ENCODE assay signal across 23 mouse cellular contexts in genomic region chr5:102013781-102014180, GRCm38 (mm10). TPM values are rescaled to one million over a fixed set of nuclear protein-coding genes. Genes with fewer than 3 reads are reported as not detected.
DNase-seq lines count a peak whose midpoint lies in the region; ATAC-seq lines count a peak whose summit lies in the region.
"Had no signal": no experiment of that assay in that cellular context is flagged by ENCODE, and none has a peak within 500 bp of the region (broad histone marks: within the 10 kb centered on the region; RNA-seq: fewer than 3 reads in every experiment).

No protein-coding gene starts in this region.

- H3K4me3 ChIP-seq in heart, embryonic 12.5 days: no peak overlapping the region
- no peak overlapping the region for H3K4me3 ChIP-seq in kidney, embryonic 15.5 days (replicated peaks)
- no peak overlapping the region for H3K4me3 ChIP-seq in midbrain, embryonic 15.5 days
- no peak overlapping the region for H3K4me3 ChIP-seq in midbrain, embryonic 11.5 days (ENCODE audit: low read depth, low read length)
- H3K4me3 ChIP-seq in neural tube, embryonic 14.5 days (ENCODE audit: low read depth, low read length): no peak overlapping the region
- H3K4me3 ChIP-seq: embryonic facial prominence, embryonic 13.5 days; erythroblast, embryonic 14.5 days; heart, embryonic 10.5 days; limb, embryonic 15.5 days had no signal

- peaks cover 2% of the 10 kb centered on the region; the same call in 1 of the 2 replicates for H3K4me1 ChIP-seq in heart, embryonic 12.5 days (replicated peaks)
- 0 out of 2 replicates have a peak, but pooled peaks cover 3% of the 10 kb centered on the region for H3K4me1 ChIP-seq in kidney, embryonic 15.5 days
- 0 out of 2 replicates have a peak, but pooled peaks cover 6% of the 10 kb centered on the region for H3K4me1 ChIP-seq in midbrain, embryonic 15.5 days
- H3K4me1 ChIP-seq in midbrain, embryonic 11.5 days (ENCODE audit: control insufficient read depth, insufficient read depth, low read length): no peaks in the 10 kb centered on the region
- no peaks in the 10 kb centered on the region for H3K4me1 ChIP-seq in neural tube, embryonic 14.5 days (ENCODE audit: control insufficient read depth, insufficient read depth, low read length)
- H3K4me1 ChIP-seq: embryonic facial prominence, embryonic 13.5 days; heart, embryonic 10.5 days; limb, embryonic 15.5 days had no signal

- H3K9ac ChIP-seq in heart, embryonic 12.5 days: no peak overlapping the region
- no peak overlapping the region for H3K9ac ChIP-seq in kidney, embryonic 15.5 days
- no peak overlapping the region for H3K9ac ChIP-seq in midbrain, embryonic 15.5 days
- no peak overlapping the region for H3K9ac ChIP-seq in midbrain, embryonic 11.5 days (ENCODE audit: low read length)
- H3K9ac ChIP-seq in neural tube, embryonic 14.5 days (replicated peaks; ENCODE audit: low read depth, low read length): no peak overlapping the region
- H3K9ac ChIP-seq: embryonic facial prominence, embryonic 13.5 days; limb, embryonic 15.5 days; liver, embryonic 14.5 days; lung, embryonic 14.5 days had no signal

- 87% methylated on average over 7 of the region's 7 CpGs for WGBS in heart, embryonic 12.5 days
- WGBS in kidney, embryonic 15.5 days: 92% methylated on average over 7 of the region's 7 CpGs
- WGBS in midbrain, embryonic 15.5 days: 79% methylated on average over 7 of the region's 7 CpGs
- 86% methylated on average over 7 of the region's 7 CpGs for WGBS in midbrain, embryonic 11.5 days
- 88% methylated on average over 7 of the region's 7 CpGs for WGBS in neural tube, embryonic 14.5 days

- H3K27ac ChIP-seq in heart, embryonic 12.5 days (ENCODE audit: poor library complexity, severe bottlenecking): no peak overlapping the region
- no peak overlapping the region for H3K27ac ChIP-seq in kidney, embryonic 15.5 days
- no peak overlapping the region for H3K27ac ChIP-seq in midbrain, embryonic 15.5 days
- no peak overlapping the region for H3K27ac ChIP-seq in midbrain, embryonic 11.5 days (ENCODE audit: low read depth, low read length)
- peak overlapping the region; percentile 53; the same call in 1 of the 2 replicates for H3K27ac ChIP-seq in neural tube, embryonic 14.5 days (ENCODE audit: low read depth, low read length)
- H3K27ac ChIP-seq: embryonic facial prominence, embryonic 13.5 days; heart, embryonic 10.5 days; limb, embryonic 15.5 days; liver, embryonic 14.5 days had no signal

- no peaks in the 10 kb centered on the region; the same call in 1 of the 2 replicates for H3K9me3 ChIP-seq in heart, embryonic 12.5 days (replicated peaks)
- H3K9me3 ChIP-seq in kidney, embryonic 15.5 days (replicated peaks): 0 out of 2 replicates have a peak, but pooled peaks cover 4% of the 10 kb centered on the region
- no peaks in the 10 kb centered on the region for H3K9me3 ChIP-seq in midbrain, embryonic 15.5 days
- no peaks in the 10 kb centered on the region for H3K9me3 ChIP-seq in midbrain, embryonic 11.5 days (ENCODE audit: control insufficient read depth, low read length)
- H3K9me3 ChIP-seq in neural tube, embryonic 14.5 days (ENCODE audit: control insufficient read depth, low read length): no peaks in the 10 kb centered on the region
- H3K9me3 ChIP-seq: embryonic facial prominence, embryonic 13.5 days; heart, embryonic 10.5 days; limb, embryonic 15.5 days had no signal

- peak; percentile 76 for DNase-seq in heart, adult 11 months
- peak; percentile 45 for DNase-seq in kidney, adult 11 months
- no peak for DNase-seq in midbrain, embryonic 11.5 days (ENCODE audit: low spot score, missing footprints)
- no peak for DNase-seq in cerebellum, postnatal 36 days
- DNase-seq: adrenal gland, postnatal 10 days; B cell, adult 2 months; embryo, embryonic 11 days; kidney, adult 18-20 months; left cerebral cortex, postnatal 4 days; retina, postnatal 1 day; right cerebral cortex, postnatal 25 days; spleen, adult 18-20 months had no signal

- no peaks in the 10 kb centered on the region for H3K27me3 ChIP-seq in heart, embryonic 12.5 days (replicated peaks)
- H3K27me3 ChIP-seq in kidney, embryonic 15.5 days: no peaks in the 10 kb centered on the region
- H3K27me3 ChIP-seq in midbrain, embryonic 15.5 days (replicated peaks): no peaks in the 10 kb centered on the region
- H3K27me3 ChIP-seq in midbrain, embryonic 11.5 days (ENCODE audit: control insufficient read depth, insufficient read depth, low read length): no peaks in the 10 kb centered on the region
- H3K27me3 ChIP-seq in neural tube, embryonic 14.5 days (ENCODE audit: control insufficient read depth, insufficient read depth, low read length): no peaks in the 10 kb centered on the region
- H3K27me3 ChIP-seq: CH12.LX; embryonic facial prominence, embryonic 13.5 days; limb, embryonic 15.5 days had no signal

- H3K4me2 ChIP-seq in heart, embryonic 12.5 days: no peak overlapping the region
- no peak overlapping the region for H3K4me2 ChIP-seq in kidney, embryonic 15.5 days
- H3K4me2 ChIP-seq in midbrain, embryonic 15.5 days: no peak overlapping the region
- H3K4me2 ChIP-seq in midbrain, embryonic 11.5 days: no peak overlapping the region
- H3K4me2 ChIP-seq in neural tube, embryonic 14.5 days (ENCODE audit: low read depth, low read length): no peak overlapping the region
- H3K4me2 ChIP-seq: embryonic facial prominence, embryonic 13.5 days; limb, embryonic 15.5 days; lung, embryonic 14.5 days had no signal

- ATAC-seq in heart, embryonic 12.5 days (ENCODE audit: insufficient number of reproducible peaks, low FRiP score): no peak
- ATAC-seq in kidney, embryonic 15.5 days (replicated peaks; ENCODE audit: low FRiP score): no peak
- ATAC-seq in midbrain, embryonic 15.5 days (replicated peaks): peak; percentile 46
- ATAC-seq in midbrain, embryonic 11.5 days (ENCODE audit: low FRiP score): no peak
- ATAC-seq in neural tube, embryonic 14.5 days (ENCODE audit: low read depth): peak; percentile 19; the same call in 1 of the 2 replicates

- peaks cover 35% of the 10 kb centered on the region for H3K36me3 ChIP-seq in heart, embryonic 12.5 days
- peaks cover 39% of the 10 kb centered on the region for H3K36me3 ChIP-seq in kidney, embryonic 15.5 days
- no peaks in the 10 kb centered on the region for H3K36me3 ChIP-seq in midbrain, embryonic 15.5 days (replicated peaks)
- no peaks in the 10 kb centered on the region for H3K36me3 ChIP-seq in midbrain, embryonic 11.5 days (ENCODE audit: control insufficient read depth, insufficient read depth, low read length)
- H3K36me3 ChIP-seq in neural tube, embryonic 14.5 days (ENCODE audit: control insufficient read depth, insufficient read depth, low read length): no peaks in the 10 kb centered on the region

RNA-seq across cellular contexts. Expression of gene Wdfy3, which starts 55.9 kb away (rescaled TPM):
- 15.7 and 17.4 TPM in 2 replicates for polyA plus RNA-seq in heart, embryonic 12.5 days (2016; fragmentation: Nextera tagmentation; extraction: Ambion mirVana)
- polyA plus RNA-seq in kidney, embryonic 15.5 days (2015; fragmentation: Nextera tagmentation; extraction: Ambion mirVana): 19.7 and 20.8 TPM in 2 replicates
- polyA plus RNA-seq in midbrain, embryonic 15.5 days (2015; fragmentation: Nextera tagmentation; extraction: Ambion mirVana): 32.0 and 33.5 TPM in 2 replicates
- 24.9 and 25.9 TPM in 2 replicates for polyA plus RNA-seq in midbrain, embryonic 11.5 days (2014; fragmentation: Nextera tagmentation; extraction: Ambion mirVana)
- 34.9 and 37.3 TPM in 2 replicates for polyA plus RNA-seq in neural tube, embryonic 14.5 days (2014; fragmentation: Nextera tagmentation; extraction: Ambion mirVana)

Comparison
In these comparisons a context has a peak if more than half of its experiments do, and no peak if none do; other contexts are left out.
1. ATAC-seq: peak in midbrain, embryonic 15.5 days (single experiment) and neural tube, embryonic 14.5 days (single experiment); none in heart, embryonic 12.5 days (single experiment), kidney, embryonic 15.5 days (single experiment) and midbrain, embryonic 11.5 days (single experiment).
2. DNase-seq: peak in heart, adult 11 months (single experiment) and kidney, adult 11 months (single experiment); none in midbrain, embryonic 11.5 days (single experiment) and cerebellum, postnatal 36 days (0 of 2).